Mouse (Mus musculus): ENCODE data around the gene Anxa3.

Anxa3 gene

GRCm38 (mm10) chr5:96792936-96793718 is at the start of gene Anxa3:
Gene Anxa3, plus strand, starts transcription at chr5:96793339.
- DNase-seq (ENCODE audit: low read depth) = no peak

GRCm38 (mm10) chr5:96747195-96747984 is 45.7 kb upstream of the Anxa3 start:
- no peak for DNase-seq (ENCODE audit: low read depth)

GRCm38 (mm10) chr5:96757615-96758014 is 35.5 kb upstream of the Anxa3 start:
- DNase-seq (ENCODE audit: low read depth) = no peak

GRCm38 (mm10) chr5:96762021-96762420 is 31.1 kb upstream of the Anxa3 start:
- no peak for DNase-seq (ENCODE audit: low read depth)

GRCm38 (mm10) chr5:96768846-96769471 is 24.2 kb upstream of the Anxa3 start:
- peak; percentile 67 for DNase-seq (ENCODE audit: low read depth)

- no peak for DNase-seq (ENCODE audit: low read depth)
These were observed 9.4 kb upstream of the Anxa3 start for GRCm38 (mm10) chr5:96783506-96784288.

GRCm38 (mm10) chr5:96785096-96785495 is 8.0 kb upstream of the Anxa3 start:
- DNase-seq (ENCODE audit: low read depth) = no peak

- DNase-seq (ENCODE audit: low read depth) = no peak
These were observed 717 bp upstream of the Anxa3 start for GRCm38 (mm10) chr5:96792422-96792821.

GRCm38 (mm10) chr5:96793953-96794635 is 955 bp downstream of the Anxa3 start:
- DNase-seq (ENCODE audit: low read depth) = no peak

- DNase-seq (ENCODE audit: low read depth) = no peak
These were observed 2.6 kb downstream of the Anxa3 start for GRCm38 (mm10) chr5:96795752-96796151.

- DNase-seq (ENCODE audit: low read depth) = no peak
These were observed 4.3 kb downstream of the Anxa3 start for GRCm38 (mm10) chr5:96797465-96797864.

GRCm38 (mm10) chr5:96799165-96799564 is 6.0 kb downstream of the Anxa3 start:
- DNase-seq (ENCODE audit: low read depth) = no peak

GRCm38 (mm10) chr5:96799969-96800368 is 6.8 kb downstream of the Anxa3 start:
- DNase-seq (ENCODE audit: low read depth) = no peak

- no peak for DNase-seq (ENCODE audit: low read depth)
These were observed 9.0 kb downstream of the Anxa3 start for GRCm38 (mm10) chr5:96802185-96802584.

GRCm38 (mm10) chr5:96803091-96803490 is 10.0 kb downstream of the Anxa3 start:
- no peak for DNase-seq (ENCODE audit: low read depth)

- DNase-seq (ENCODE audit: low read depth) = no peak
These were observed 11.2 kb downstream of the Anxa3 start for GRCm38 (mm10) chr5:96804304-96804703.

GRCm38 (mm10) chr5:96804813-96805212 is 11.7 kb downstream of the Anxa3 start:
- no peak for DNase-seq (ENCODE audit: low read depth)

GRCm38 (mm10) chr5:96810620-96811019 is 17.5 kb downstream of the Anxa3 start:
- no peak for DNase-seq (ENCODE audit: low read depth)

- DNase-seq (ENCODE audit: low read depth) = no peak
These were observed 31.7 kb downstream of the Anxa3 start for GRCm38 (mm10) chr5:96824769-96825327.

- no peak for DNase-seq (ENCODE audit: low read depth)
These were observed 34.0 kb downstream of the Anxa3 start for GRCm38 (mm10) chr5:96827176-96827575.

GRCm38 (mm10) chr5:96834338-96834737 is 41.2 kb downstream of the Anxa3 start:
- no peak for DNase-seq (ENCODE audit: low read depth)
